Mouse (Mus musculus) right cerebral cortex, adult 18-20 months (tissue): Measurements from ENCODE around the gene Atp6v0a1.

Experiments
- DNase-seq: peaks from one replicate; pipeline ENCODE4 v3.0.0; 2022; ENCODE audit warnings: mixed read lengths

Gene Atp6v0a1

GRCm38 (mm10) chr11:101062971-101063675, 53.9 kb downstream of the Atp6v0a1 start:
- DNase-seq, result no peak

- DNase-seq, result peak; percentile 54
These were observed 54.5 kb downstream of the Atp6v0a1 start for GRCm38 (mm10) chr11:101063676-101064327.

- no peak for DNase-seq
These were observed 55.2 kb downstream of the Atp6v0a1 start for GRCm38 (mm10) chr11:101064462-101064861.

GRCm38 (mm10) chr11:101065002-101065401, 55.8 kb downstream of the Atp6v0a1 start:
- DNase-seq, result no peak

- DNase-seq, result peak; percentile 71
These were observed 57.5 kb downstream of the Atp6v0a1 start for GRCm38 (mm10) chr11:101066549-101067412.

GRCm38 (mm10) chr11:101069391-101070188, 60.3 kb downstream of the Atp6v0a1 start, which contains the start of gene Naglu:
Naglu (plus strand) TSS chr11:101070012.
- DNase-seq, result peak; percentile 97

- no peak for DNase-seq
These were observed 60.9 kb downstream of the Atp6v0a1 start for GRCm38 (mm10) chr11:101070189-101070527.

GRCm38 (mm10) chr11:101070987-101071386, 61.7 kb downstream of the Atp6v0a1 start:
- no peak for DNase-seq

GRCm38 (mm10) chr11:101071810-101072428, 62.7 kb downstream of the Atp6v0a1 start:
- no peak for DNase-seq

GRCm38 (mm10) chr11:101078121-101078520, 68.9 kb downstream of the Atp6v0a1 start, which contains the start of gene Hsd17b1:
Hsd17b1 (plus strand) TSS chr11:101078411.
- DNase-seq, result no peak

GRCm38 (mm10) chr11:101079746-101080145, 70.5 kb downstream of the Atp6v0a1 start:
- no peak for DNase-seq

- no peak for DNase-seq
These were observed 71.2 kb downstream of the Atp6v0a1 start for GRCm38 (mm10) chr11:101080421-101080820.

GRCm38 (mm10) chr11:101081659-101082058, 72.4 kb downstream of the Atp6v0a1 start:
- no peak for DNase-seq

GRCm38 (mm10) chr11:101082208-101083082, 73.2 kb downstream of the Atp6v0a1 start, which contains the start of gene Coasy:
Coasy (plus strand) TSS chr11:101082565.
- peak; percentile 96 for DNase-seq

- no peak for DNase-seq
These were observed 73.9 kb downstream of the Atp6v0a1 start for GRCm38 (mm10) chr11:101083083-101083697.

- no peak for DNase-seq
These were observed 75.0 kb downstream of the Atp6v0a1 start for GRCm38 (mm10) chr11:101084246-101084645.

GRCm38 (mm10) chr11:101084811-101085210, 75.6 kb downstream of the Atp6v0a1 start:
- no peak for DNase-seq

GRCm38 (mm10) chr11:101085617-101086322, 76.5 kb downstream of the Atp6v0a1 start:
- no peak for DNase-seq

GRCm38 (mm10) chr11:101086323-101086674, 77.0 kb downstream of the Atp6v0a1 start:
- no peak for DNase-seq
